Mouse (Mus musculus) stomach, embryonic 14.5 days (tissue): ENCODE measurements around the gene Cda. TPM values are rescaled to one million over a fixed set of nuclear protein-coding genes. Genes with fewer than 3 reads are reported as not detected.

Source experiments
- ATAC-seq: fragments of 200-750 bp; cut with Nextera tagmentation; 2 replicates; pipeline ENCODE4 v1.8.0; 2017; ENCODE audit warnings: low read depth, moderate TSS enrichment; ENCODE audit not compliant: insufficient number of reproducible peaks, insufficient read depth, low FRiP score
- H3K27ac ChIP-seq: fragments of 300-500 bp; sonication (generic); 2 replicates; pipeline ENCODE4 v1.5.1; 2014; ENCODE audit warnings: mild to moderate bottlenecking, low read length, moderate library complexity, mixed read lengths
- H3K27me3 ChIP-seq: fragments of 300-500 bp; sonication (generic); 2 replicates; pipeline ENCODE4 v1.6.1; 2014; ENCODE audit warnings: low read length, control low read depth, mixed read lengths; ENCODE audit not compliant: control insufficient read depth, insufficient read depth
- H3K36me3 ChIP-seq: fragments of 300-500 bp; sonication (generic); 2 replicates; pipeline ENCODE4 v1.6.1; 2014; ENCODE audit warnings: mild to moderate bottlenecking, control low read depth, low read length, moderate library complexity, mixed read lengths; ENCODE audit not compliant: control insufficient read depth, insufficient read depth
- H3K4me1 ChIP-seq: fragments of 300-500 bp; sonication (generic); 2 replicates; pipeline ENCODE4 v1.6.1; 2014; ENCODE audit warnings: low read length, control low read depth, mixed read lengths; ENCODE audit not compliant: control insufficient read depth, insufficient read depth
- H3K4me2 ChIP-seq: fragments of 300-500 bp; sonication (generic); replicated peaks from 2 replicates; pipeline ENCODE4 v1.6.1; 2014; ENCODE audit warnings: low read depth, low read length, control low read depth
- H3K4me3 ChIP-seq: fragments of 300-500 bp; sonication (generic); 2 replicates; pipeline ENCODE4 v1.5.1; 2014; ENCODE audit warnings: low read depth, low read length, control low read depth
- H3K9ac ChIP-seq: fragments of 300-500 bp; sonication (generic); replicated peaks from 2 replicates; pipeline ENCODE4 v1.6.1; 2014; ENCODE audit warnings: low read depth, mild to moderate bottlenecking, control low read depth, low read length, moderate library complexity, mixed read lengths
- H3K9me3 ChIP-seq: fragments of 300-500 bp; sonication (generic); 2 replicates; pipeline ENCODE4 v1.6.1; 2016; ENCODE audit warnings: low read depth, low read length, control low read depth; ENCODE audit not compliant: control insufficient read depth
- WGBS: fragments of 180-500 bp; shearing (Covaris S2); extraction: QIAGEN DNeasy Blood & Tissue Kit; methylation state at CpG from one replicate; pipeline ENCODE4 v1.1.7; 2014; 5-methylcytosine and 5-hydroxymethylcytosine counted together
- polyA plus RNA-seq: library from polyadenylated mRNA; unstranded; fragments of >200 nt; fragmentation: Nextera tagmentation; extraction: Ambion mirVana; gene quantifications from 2 replicates; pipeline ENCODE4 v1.2.1, GENCODE M21; 2014

Cda gene
- polyA plus RNA-seq, 1 experiment from 2014 or later: 8.3 TPM

DNA sequence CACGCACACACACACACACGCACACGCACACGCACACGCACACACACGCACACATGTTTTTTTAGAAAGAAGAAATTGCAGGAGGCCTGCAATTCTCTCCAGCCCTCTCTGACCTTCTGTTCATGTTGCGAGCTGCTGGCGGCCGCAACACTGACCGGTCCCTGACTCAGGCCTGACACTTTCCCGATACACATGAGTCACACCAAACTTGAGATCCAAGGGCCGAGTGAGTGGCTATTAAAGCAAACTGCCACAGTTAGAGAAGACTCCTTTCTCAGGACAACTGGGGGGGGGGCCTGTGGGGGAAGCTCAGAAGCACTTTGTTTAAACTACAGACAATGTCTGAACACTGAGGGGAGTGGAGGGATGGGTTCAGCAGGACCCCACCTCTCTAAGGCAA lies 11.2 kb downstream of the Cda start:
- no peak for ATAC-seq
- Histone ChIP-seq H3K9ac (no peak overlapping the region), H3K36me3 (no peaks in the 10 kb centered on the region), H3K4me2 (no peak overlapping the region), H3K4me1 (no peaks in the 10 kb centered on the region), H3K9me3 (no peaks in the 10 kb centered on the region), H3K4me3 (no peak overlapping the region), H3K27me3 (no peaks in the 10 kb centered on the region), H3K27ac (no peak overlapping the region)
- 82% methylated on average over 12 of the region's 12 CpGs for WGBS

DNA sequence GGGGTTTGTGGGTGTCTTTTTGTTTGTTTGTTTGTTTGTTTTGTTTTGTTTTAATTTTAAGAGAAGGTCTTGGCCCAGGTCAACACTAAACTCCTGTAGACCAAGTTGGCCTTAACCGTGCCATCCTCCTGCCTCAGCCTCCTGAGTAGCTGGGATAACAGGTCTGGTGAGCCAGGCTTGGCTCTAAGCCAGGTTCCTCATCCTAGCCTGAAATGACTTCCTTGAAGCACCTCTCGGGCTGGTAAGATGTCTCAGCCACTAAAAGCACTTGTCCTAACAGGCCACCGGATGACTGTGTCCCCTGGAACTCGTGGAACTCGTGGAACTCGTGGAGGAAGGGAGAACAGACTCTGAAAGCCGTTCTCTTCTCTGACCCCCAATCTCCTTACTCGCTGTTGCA lies 11.7 kb downstream of the Cda start:
- no peaks in the 10 kb centered on the region for H3K27me3 ChIP-seq
- ATAC-seq: no peak
- no peak overlapping the region for H3K9ac ChIP-seq
- no peak overlapping the region for H3K27ac ChIP-seq
- no peaks in the 10 kb centered on the region for H3K36me3 ChIP-seq
- H3K4me2 ChIP-seq: no peak overlapping the region
- no peaks in the 10 kb centered on the region for H3K9me3 ChIP-seq
- 84% methylated on average over 8 of the region's 8 CpGs for WGBS
- no peaks in the 10 kb centered on the region for H3K4me1 ChIP-seq
- H3K4me3 ChIP-seq: no peak overlapping the region

DNA sequence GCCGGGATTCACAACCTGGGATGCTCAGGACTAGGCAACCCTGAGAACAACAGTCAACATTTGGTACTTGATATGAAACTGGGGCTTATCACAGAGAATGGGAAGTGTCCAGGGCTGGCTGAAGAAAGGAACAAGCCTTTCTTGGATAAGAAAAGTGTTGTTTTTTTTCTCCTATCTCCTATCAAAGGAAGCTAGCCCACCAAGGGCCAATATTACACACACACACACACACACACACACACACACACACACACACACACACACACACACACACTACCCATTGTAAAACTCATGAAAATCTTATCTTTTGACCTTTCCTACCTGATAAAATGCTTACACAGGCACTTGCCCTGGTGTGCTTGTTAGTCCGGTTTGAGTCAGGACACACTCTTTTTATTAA lies 12.3 kb downstream of the Cda start:
- H3K36me3 ChIP-seq: no peaks in the 10 kb centered on the region
- H3K9me3 ChIP-seq: no peaks in the 10 kb centered on the region
- no peak overlapping the region for H3K9ac ChIP-seq
- H3K27ac ChIP-seq: no peak overlapping the region
- no peaks in the 10 kb centered on the region for H3K4me1 ChIP-seq
- H3K27me3 ChIP-seq: no peaks in the 10 kb centered on the region
- no peak overlapping the region for H3K4me2 ChIP-seq
- 78% methylated on average over 2 of the region's 2 CpGs for WGBS
- no peak overlapping the region for H3K4me3 ChIP-seq
- ATAC-seq: no peak

DNA sequence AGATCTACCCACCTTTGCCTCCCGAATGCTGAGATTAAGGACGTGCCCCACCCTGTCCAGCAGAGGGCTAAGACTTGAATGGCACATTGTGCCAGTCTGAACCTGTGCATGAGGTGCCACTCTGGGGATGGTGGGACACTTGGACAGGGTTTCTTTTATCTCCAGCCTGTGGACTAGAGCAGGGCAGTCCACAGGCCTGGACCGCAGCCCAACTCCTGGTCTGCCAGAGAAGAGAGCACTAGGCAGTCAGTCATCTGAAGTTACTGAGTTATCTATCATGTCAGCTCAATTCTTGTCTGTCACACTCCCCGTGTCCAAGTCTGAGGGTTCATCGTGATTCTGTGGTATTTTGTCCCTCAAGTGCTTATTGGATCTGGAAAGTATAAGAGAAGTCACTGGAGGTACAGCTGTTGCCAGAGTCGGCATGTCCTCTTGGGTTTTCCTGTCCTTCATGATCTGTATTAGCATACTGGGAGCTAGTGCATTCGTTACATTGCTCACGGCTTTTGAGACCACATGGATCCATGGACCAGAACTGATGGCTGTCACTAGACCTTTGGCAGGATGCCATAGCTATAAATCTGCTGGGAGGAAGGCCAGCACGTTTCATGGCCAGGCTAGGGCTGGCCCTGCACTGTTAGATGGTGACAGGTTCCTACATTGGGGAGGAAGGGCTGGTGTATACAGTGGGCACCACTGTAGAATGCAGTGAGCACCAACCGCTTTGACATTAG lies 14.2 kb downstream of the Cda start:
- Histone ChIP-seq H3K4me3 (no peak overlapping the region), H3K4me2 (no peak overlapping the region), H3K4me1 (no peaks in the 10 kb centered on the region), H3K27me3 (no peaks in the 10 kb centered on the region), H3K9me3 (no peaks in the 10 kb centered on the region), H3K36me3 (no peaks in the 10 kb centered on the region), H3K9ac (no peak overlapping the region), H3K27ac (no peak overlapping the region)
- 80% methylated on average over 10 of the region's 10 CpGs for WGBS
- ATAC-seq: no peak

DNA sequence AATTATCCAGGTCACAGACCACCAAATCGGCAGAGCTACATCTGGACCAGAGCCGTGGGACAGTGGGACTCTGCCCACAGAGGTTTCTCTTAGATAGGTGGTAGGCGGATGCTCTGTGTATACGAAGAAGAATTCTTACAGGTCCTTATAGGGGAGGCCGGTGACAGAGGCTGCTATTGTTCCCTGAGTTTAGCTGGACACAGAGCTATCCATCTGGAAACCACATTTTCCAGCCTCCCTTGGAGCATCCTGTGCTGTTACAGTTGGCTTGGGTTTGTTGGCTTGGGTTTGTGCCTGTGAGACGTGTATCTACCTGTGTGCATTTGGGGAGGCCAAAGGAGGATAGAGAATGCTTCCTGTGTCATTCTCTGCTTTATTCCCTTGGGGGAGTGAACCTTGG lies 15.1 kb downstream of the Cda start:
- Histone ChIP-seq H3K36me3 (no peaks in the 10 kb centered on the region), H3K4me2 (no peak overlapping the region), H3K9me3 (no peaks in the 10 kb centered on the region), H3K27me3 (no peaks in the 10 kb centered on the region), H3K4me3 (no peak overlapping the region), H3K4me1 (no peaks in the 10 kb centered on the region), H3K27ac (no peak overlapping the region), H3K9ac (no peak overlapping the region)
- no peak for ATAC-seq
- WGBS: 92% methylated on average over 6 of the region's 6 CpGs

DNA sequence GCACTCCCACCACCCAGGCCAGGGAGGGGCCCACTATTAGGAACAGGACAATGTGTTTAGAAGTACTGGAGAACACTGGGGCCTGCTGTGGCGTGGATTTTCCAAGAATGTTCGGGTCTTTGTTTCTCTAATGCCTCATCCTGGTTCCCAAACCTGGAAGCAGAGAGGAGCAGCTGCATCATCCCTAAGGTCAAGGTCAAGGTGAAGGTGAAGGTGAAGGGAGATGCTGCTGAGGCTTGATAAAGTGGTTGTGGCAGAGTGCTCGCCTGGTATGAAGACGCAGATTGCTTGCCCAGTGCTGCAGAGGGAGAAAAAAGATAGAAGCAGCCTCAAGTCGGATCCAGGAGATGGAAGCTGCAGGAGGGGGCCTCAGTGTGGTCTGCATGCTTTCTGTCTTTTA lies 16.0 kb downstream of the Cda start:
- Histone ChIP-seq H3K27me3 (no peaks in the 10 kb centered on the region), H3K4me2 (no peak overlapping the region), H3K4me1 (no peaks in the 10 kb centered on the region), H3K27ac (no peak overlapping the region), H3K4me3 (no peak overlapping the region), H3K9ac (no peak overlapping the region), H3K9me3 (no peaks in the 10 kb centered on the region), H3K36me3 (no peaks in the 10 kb centered on the region)
- no peak for ATAC-seq
- 91% methylated on average over 5 of the region's 5 CpGs for WGBS

DNA sequence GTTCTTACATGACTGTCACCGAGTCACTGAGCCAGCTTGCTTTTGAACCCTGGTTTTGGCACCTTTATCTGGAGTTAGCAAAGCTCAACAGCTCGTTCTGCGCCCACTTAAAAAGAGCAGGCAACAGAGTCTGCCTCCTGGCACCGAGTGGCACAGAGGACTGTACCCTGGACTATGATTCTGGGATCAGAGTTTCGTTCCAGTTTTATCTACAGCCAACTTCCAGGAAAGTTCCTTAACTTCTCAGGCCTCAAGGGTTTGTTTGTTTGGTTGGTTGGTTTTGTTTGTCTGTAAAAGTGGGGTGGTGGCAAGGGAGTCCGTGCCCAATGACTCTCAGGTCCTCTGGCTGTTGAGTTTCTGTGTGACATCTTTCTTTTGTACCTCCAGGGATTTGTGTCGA lies 19.1 kb downstream of the Cda start:
- Histone ChIP-seq H3K9ac (no peak overlapping the region), H3K4me1 (no peaks in the 10 kb centered on the region), H3K27ac (no peak overlapping the region), H3K36me3 (no peaks in the 10 kb centered on the region), H3K4me3 (no peak overlapping the region), H3K27me3 (no peaks in the 10 kb centered on the region), H3K9me3 (no peaks in the 10 kb centered on the region), H3K4me2 (no peak overlapping the region)
- ATAC-seq: no peak
- WGBS: 77% methylated on average over 7 of the region's 7 CpGs

DNA sequence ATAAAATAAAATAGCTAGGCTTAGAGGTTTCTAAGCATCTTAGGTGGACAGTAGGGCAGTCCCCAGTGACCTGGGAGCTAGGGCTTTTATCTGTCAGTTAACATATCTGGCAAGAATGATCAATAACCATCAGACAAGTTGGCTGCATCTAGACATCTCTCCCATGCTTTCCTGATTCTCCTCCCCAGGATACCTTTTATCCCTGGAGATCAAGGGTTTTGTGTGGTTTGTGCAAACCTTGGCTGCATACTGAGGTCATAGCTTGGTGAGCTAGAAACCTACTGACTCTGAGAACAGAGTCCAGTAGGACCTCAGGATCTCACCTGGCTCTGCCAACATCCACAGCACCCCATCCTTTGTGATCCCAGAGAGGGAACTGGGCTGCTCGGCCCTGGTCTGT lies 20.5 kb downstream of the Cda start:
- Histone ChIP-seq H3K36me3 (no peaks in the 10 kb centered on the region), H3K27me3 (no peaks in the 10 kb centered on the region), H3K27ac (no peak overlapping the region), H3K9ac (no peak overlapping the region), H3K4me3 (no peak overlapping the region), H3K4me2 (no peak overlapping the region), H3K4me1 (no peaks in the 10 kb centered on the region), H3K9me3 (no peaks in the 10 kb centered on the region)
- ATAC-seq: no peak
- WGBS: 84% methylated on average over 1 of the region's 1 CpGs

DNA sequence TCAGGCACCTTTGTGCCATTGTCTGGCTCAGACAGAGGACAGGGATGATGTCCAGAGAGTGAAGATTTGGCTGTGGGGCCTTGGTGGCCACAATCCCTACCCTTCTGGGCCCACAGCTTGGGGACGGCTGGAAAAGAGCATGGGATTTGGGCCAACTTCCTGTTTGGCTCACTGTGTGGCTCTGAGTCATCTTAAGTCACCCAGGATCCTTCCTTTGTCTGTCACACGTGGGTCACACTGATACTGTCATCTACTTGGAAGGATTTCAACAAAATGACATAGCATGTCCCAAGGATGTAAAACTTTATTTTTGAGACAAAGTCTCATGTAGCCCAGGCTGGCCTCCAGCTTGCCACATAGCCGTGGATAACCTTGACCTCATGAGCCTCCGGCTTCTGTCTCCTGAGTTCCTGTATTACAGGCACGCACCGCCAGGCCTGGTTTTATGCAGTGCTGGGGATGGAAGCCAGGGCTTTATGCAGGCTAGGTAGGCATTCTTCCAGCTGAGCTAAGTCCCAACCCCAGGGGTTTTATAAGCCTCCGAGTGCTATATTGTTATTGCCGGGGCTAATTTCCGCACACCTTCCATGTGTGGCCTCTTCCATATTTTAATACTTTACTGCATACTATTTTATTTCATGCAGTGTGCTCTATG lies 22.8 kb downstream of the Cda start:
- ATAC-seq: no peak
- H3K36me3 ChIP-seq: no peaks in the 10 kb centered on the region
- H3K4me2 ChIP-seq: no peak overlapping the region
- no peaks in the 10 kb centered on the region for H3K9me3 ChIP-seq
- H3K4me3 ChIP-seq: no peak overlapping the region
- 76% methylated on average over 9 of the region's 9 CpGs for WGBS
- no peak overlapping the region for H3K27ac ChIP-seq
- H3K27me3 ChIP-seq: no peaks in the 10 kb centered on the region
- H3K9ac ChIP-seq: no peak overlapping the region
- no peaks in the 10 kb centered on the region for H3K4me1 ChIP-seq
